Mouse (Mus musculus) erythroblast, embryonic 14.5 days (primary cell): ENCODE measurements around the gene Sox6.

Source experiments
- GATA1 ChIP-seq: IDR thresholded peaks from 2 replicates; pipeline ENCODE4 v1.6.1; 2012; ENCODE audit warnings: low read length, inconsistent platforms, mixed read lengths
- TAL1 ChIP-seq: IDR thresholded peaks from 3 replicates; pipeline ENCODE4 v1.6.1; 2012; ENCODE audit warnings: low read length, inconsistent platforms, mixed read lengths

DNA sequence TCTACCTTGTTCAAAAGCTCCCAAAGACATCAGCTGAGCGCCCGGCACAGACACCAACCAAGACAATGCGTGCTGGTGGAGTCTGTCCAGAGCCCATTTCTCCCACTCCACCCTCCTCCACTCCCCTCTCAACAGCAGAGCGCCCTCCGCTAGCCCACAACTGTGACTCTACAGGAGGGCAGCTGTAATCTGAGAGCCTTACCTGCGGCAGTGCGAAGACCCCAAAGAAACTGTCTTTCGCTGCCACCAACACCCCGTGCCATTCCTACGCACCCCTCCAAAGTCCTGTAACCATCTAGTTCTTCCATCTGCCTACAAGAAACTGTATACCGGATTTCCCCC lies 571 bp upstream of the Sox6 start, which contains the start of gene 1110004F10Rik:
- no peak for TF ChIP-seq GATA1
- TF ChIP-seq TAL1 = no peak
